Mouse (Mus musculus): Measurements from ENCODE around the gene Cntnap5c. TPM values are rescaled to one million over a fixed set of nuclear protein-coding genes. Genes with fewer than 3 reads are reported as not detected.

Gene Cntnap5c
- polyA plus RNA-seq, 1 experiment = not detected

GRCm38 (mm10) chr17:58437443-58437842 is 668.1 kb downstream of the Cntnap5c start:
- H3K27ac ChIP-seq (ENCODE audit: insufficient read depth, low read depth, low read length) = no peak overlapping the region
- H3K4me1 ChIP-seq (ENCODE audit: control insufficient read depth, insufficient read depth, insufficient read length, low read length) = no peaks in the 10 kb centered on the region
- no peaks in the 10 kb centered on the region for H3K36me3 ChIP-seq (ENCODE audit: control insufficient read depth, insufficient read depth, low read length)
- H3K4me3 ChIP-seq (ENCODE audit: low read depth, low read length) = no peak overlapping the region
- H3K27me3 ChIP-seq (ENCODE audit: control insufficient read depth, insufficient read depth, low read length) = no peaks in the 10 kb centered on the region
- no peak for TF ChIP-seq POLR2A (IDR thresholded peaks at IDR 0.05; ENCODE audit: low read depth, low read length)
- TF ChIP-seq CTCF (IDR thresholded peaks at IDR 0.05; ENCODE audit: extremely low read depth, insufficient read length, insufficient replicate concordance, low read depth, low read length) = no peak

Other genes with a start within 250 kb of the Cntnap5c start
- gene Vmn2r120, start 224.1 kb upstream of the Cntnap5c start, polyA plus RNA-seq (2012; rRNA removed) = not detected in 2 replicates
- not detected in 2 replicates for gene Gm21834, start 27.4 kb upstream of the Cntnap5c start, polyA plus RNA-seq (2012; rRNA removed)

All from small intestine, adult 2 months (tissue).